Comparison of ENCODE assay signal across 27 mouse cellular contexts in the genomic region with DNA sequence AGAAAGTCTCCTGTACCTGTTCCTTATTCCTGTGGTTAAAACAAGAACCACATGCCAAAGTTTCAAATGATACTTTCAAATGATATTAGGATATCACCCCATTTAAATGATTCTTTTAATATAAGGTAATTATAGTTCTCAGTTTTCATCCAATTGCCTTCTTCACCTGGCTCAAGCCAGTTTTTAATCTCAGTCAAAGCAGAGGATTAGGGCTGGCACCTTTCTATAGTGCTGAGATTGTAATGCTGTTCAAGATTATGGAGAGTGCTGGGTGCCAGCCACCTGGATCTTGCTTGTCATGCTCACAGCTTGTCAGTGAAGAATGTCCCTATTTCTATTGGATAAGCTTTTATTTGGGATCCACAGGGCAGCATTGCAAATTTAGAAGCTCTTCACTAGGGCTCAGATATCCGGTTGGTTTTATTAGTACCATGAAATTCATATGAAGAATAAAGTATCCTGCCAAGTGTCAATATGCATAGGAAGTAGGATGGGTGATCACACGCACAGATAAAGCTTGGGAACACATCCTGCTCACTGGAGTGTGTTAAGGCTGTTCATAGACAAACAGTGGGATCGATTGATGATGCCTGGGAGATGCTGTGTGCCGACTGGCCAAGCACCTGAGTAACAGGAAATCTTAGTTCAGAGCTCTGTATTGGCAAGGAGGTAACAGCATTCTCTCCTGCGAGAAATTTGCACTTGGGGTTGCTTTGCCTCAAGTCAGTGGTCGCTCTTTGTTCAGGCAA. TPM values are rescaled to one million over a fixed set of nuclear protein-coding genes. Genes with fewer than 3 reads are reported as not detected.
A peak's percentile ranks its signal among the peaks of the same experiment; 100 is the strongest.
DNase-seq lines count a peak whose midpoint lies in the region; ATAC-seq and TF ChIP-seq lines count a peak whose summit lies in the region.
"Had no signal": no experiment of that assay in that cellular context is flagged by ENCODE, and none has a peak within 500 bp of the region (broad histone marks: within the 10 kb centered on the region; RNA-seq: fewer than 3 reads in every experiment).

No protein-coding gene starts in this region.

- no peak overlapping the region for H3K27ac ChIP-seq in liver, adult 2 months (replicated peaks; ENCODE audit: insufficient read depth, low read depth, low read length)
- no peak overlapping the region for H3K27ac ChIP-seq in liver, postnatal 0 days (ENCODE audit: low read depth)
- H3K27ac ChIP-seq in ES-E14 (ENCODE audit: insufficient read depth, low read depth, low read length, poor library complexity, severe bottlenecking), result no peak overlapping the region
- H3K27ac ChIP-seq: embryonic facial prominence, embryonic 13.5 days; embryonic facial prominence, embryonic 15.5 days; forebrain, embryonic 10.5 days; forebrain, embryonic 12.5 days had no signal

- WGBS in liver, adult 2 months, result 20% methylated on average over 6 of the region's 6 CpGs
- 46% methylated on average over 6 of the region's 6 CpGs for WGBS in liver, postnatal 0 days (ENCODE audit: insufficient replicate concordance)

- no peaks in the 10 kb centered on the region for H3K9me3 ChIP-seq in liver, postnatal 0 days (ENCODE audit: low read length)
- H3K9me3 ChIP-seq in ES-E14 (ENCODE audit: control insufficient read depth, insufficient read depth, low read depth, low read length), result no peaks in the 10 kb centered on the region
- H3K9me3 ChIP-seq: embryonic facial prominence, embryonic 13.5 days; embryonic facial prominence, embryonic 15.5 days; forebrain, embryonic 10.5 days; forebrain, embryonic 12.5 days; G1E had no signal

- no peak overlapping the region for H3K4me3 ChIP-seq in liver, adult 2 months (ENCODE audit: insufficient read depth, low read depth, low read length)
- H3K4me3 ChIP-seq in liver, postnatal 0 days (ENCODE audit: low read depth, low read length), result no peak overlapping the region
- H3K4me3 ChIP-seq in ES-E14 (ENCODE audit: insufficient read depth in 1 of 2, low read depth in 1 of 2, low read length in 2 of 2, poor library complexity in 1 of 2, severe bottlenecking in 1 of 2), result no peak overlapping the region
- H3K4me3 ChIP-seq: embryonic facial prominence, embryonic 13.5 days; embryonic facial prominence, embryonic 15.5 days; erythroblast, embryonic 14.5 days; forebrain, embryonic 10.5 days; forebrain, embryonic 12.5 days had no signal

- TF ChIP-seq CTCF in liver, adult 2 months (IDR thresholded peaks at IDR 0.05; ENCODE audit: low read depth, low read length), result no peak
- TF ChIP-seq CTCF in liver, postnatal 0 days (IDR thresholded peaks at IDR 0.05; ENCODE audit: low read depth), result no peak

- no peaks in the 10 kb centered on the region for H3K79me2 ChIP-seq in liver, adult 2 months (ENCODE audit: control insufficient read depth, insufficient read depth, low read length)

- no peak overlapping the region for H3K9ac ChIP-seq in liver, adult 2 months (ENCODE audit: low read depth, low read length)
- H3K9ac ChIP-seq in liver, postnatal 0 days (replicated peaks), result no peak overlapping the region
- no peak overlapping the region for H3K9ac ChIP-seq in ES-E14 (ENCODE audit: insufficient read depth, low read depth, low read length, poor library complexity, severe bottlenecking)
- H3K9ac ChIP-seq: embryonic facial prominence, embryonic 13.5 days; embryonic facial prominence, embryonic 15.5 days; forebrain, embryonic 12.5 days had no signal

- no peak for TF ChIP-seq EP300 in liver, postnatal 0 days (IDR thresholded peaks at IDR 0.05; ENCODE audit: low read depth)

- no peak for ATAC-seq in liver, postnatal 0 days
- ATAC-seq: activated CD4-positive, CD25-positive, alpha-beta regulatory T cell, adult 4 months; CD4-positive, CD25-positive, alpha-beta regulatory T cell, adult 4 months; forebrain, embryonic 14.5 days; forebrain, embryonic 16.5 days had no signal

- H3K36me3 ChIP-seq in liver, adult 2 months (ENCODE audit: control insufficient read depth, insufficient read depth, low read length), result peaks cover 13% of the 10 kb centered on the region
- H3K36me3 ChIP-seq in liver, postnatal 0 days (replicated peaks; ENCODE audit: insufficient read depth, low read length), result peaks cover 11% of the 10 kb centered on the region
- peaks cover 16% of the 10 kb centered on the region for H3K36me3 ChIP-seq in ES-E14 (ENCODE audit: control insufficient read depth, insufficient read depth, low read length, poor library complexity, severe bottlenecking)

- H3K4me1 ChIP-seq in liver, adult 2 months (ENCODE audit: control insufficient read depth, insufficient read depth, low read length), result peaks cover 4% of the 10 kb centered on the region; the same call in 1 of the 2 replicates
- no peaks in the 10 kb centered on the region for H3K4me1 ChIP-seq in liver, postnatal 0 days (ENCODE audit: insufficient read depth)
- no peaks in the 10 kb centered on the region; a peak in 1 of 4 replicates for H3K4me1 ChIP-seq in ES-E14 (ENCODE audit: control insufficient read depth in 2 of 2, insufficient read depth in 2 of 2, low read length in 2 of 2, poor library complexity in 1 of 2)
- H3K4me1 ChIP-seq: embryonic facial prominence, embryonic 13.5 days; embryonic facial prominence, embryonic 15.5 days had no signal

- DNase-seq in liver, adult 2 months (ENCODE audit: extremely low read depth, low read depth, low spot score), result peak; percentile 62
- no peak for DNase-seq in liver, postnatal 0 days
- no peak for DNase-seq in ES-E14 (ENCODE audit: low read depth, low spot score)
- peak; percentile 12 for DNase-seq in ZHBTc4 (ENCODE audit: low read depth, low spot score)
- no peak for DNase-seq in ovary, adult 18-20 months (ENCODE audit: low spot score)
- no peak for DNase-seq in cerebellum, adult 11 months
- no peak for DNase-seq in kidney, adult 8-10 months
- DNase-seq: adrenal gland, adult 8-10 months; adrenal gland, postnatal 14 days; adrenal gland, postnatal 36 days; cerebellum, adult 18-20 months; cerebellum, adult 8-10 months; cerebellum, adult 9-11 months; cerebellum, postnatal 14 days; cerebellum, postnatal 36 days; embryo, embryonic 11 days had no signal

- TF ChIP-seq POLR2A in liver, adult 2 months (IDR thresholded peaks at IDR 0.05; ENCODE audit: extremely low read depth, insufficient read depth, low read length), result no peak

- in situ Hi-C loops in ES-E14 (cut with MboI; ENCODE audit: low sequenced_read_pairs in 2 of 2, unreplicated experiment in 2 of 2), result no loop called here

- H3K27me3 ChIP-seq in liver, adult 2 months (ENCODE audit: control insufficient read depth, insufficient read depth, low read length), result no peaks in the 10 kb centered on the region
- H3K27me3 ChIP-seq in liver, postnatal 0 days (ENCODE audit: insufficient read depth, low read length), result no peaks in the 10 kb centered on the region
- H3K27me3 ChIP-seq: embryonic facial prominence, embryonic 13.5 days; embryonic facial prominence, embryonic 15.5 days; forebrain, embryonic 12.5 days had no signal

- no peak overlapping the region for H3K4me2 ChIP-seq in liver, postnatal 0 days (ENCODE audit: low read depth, low read length)
- H3K4me2 ChIP-seq: embryonic facial prominence, embryonic 13.5 days; embryonic facial prominence, embryonic 15.5 days; forebrain, embryonic 12.5 days had no signal

TF ChIP-seq in ES-E14, 5 proteins besides CTCF, POLR2A, EP300 and RAD21:
- TF ChIP-seq ZC3H11A (IDR thresholded peaks at IDR 0.05; ENCODE audit: borderline replicate concordance, low read depth, low read length) (no peak), ZNF384 (IDR thresholded peaks at IDR 0.05; ENCODE audit: low read depth, low read length) (no peak), MAFK (IDR thresholded peaks at IDR 0.05; ENCODE audit: insufficient read depth, low read depth, low read length) (no peak), CHD2 (IDR thresholded peaks at IDR 0.05; ENCODE audit: low read depth, low read length) (peak; percentile 7; the same call in 1 of the 2 replicates), HCFC1 (IDR thresholded peaks at IDR 0.05; ENCODE audit: borderline replicate concordance, insufficient read depth, low read length) (no peak)

RNA-seq across cellular contexts. Expression of a gene that starts 3.9 kb away (rescaled TPM):
- 748 and 759 TPM in 2 replicates for total RNA-seq in liver, adult 2 months (2014; rRNA removed)
- polyA plus RNA-seq in liver, adult 2 months (2012; rRNA removed), result 693 and 735 TPM in 2 replicates
- 703 and 719 TPM in 2 replicates for polyA plus RNA-seq in liver, postnatal 0 days (2015; fragmentation: Nextera tagmentation; extraction: Ambion mirVana)
- 557 and 605 TPM in 2 replicates for total RNA-seq in ES-E14 (2012; rRNA removed)

RNA-seq across cellular contexts. Expression of a gene that starts 55.8 kb away (rescaled TPM):
- 0.18 and 0.20 TPM in 2 replicates for total RNA-seq in liver, adult 2 months (2014; rRNA removed)
- 0.09 and 0.24 TPM in 2 replicates for polyA plus RNA-seq in liver, adult 2 months (2012; rRNA removed)
- 0.41 and 0.69 TPM in 2 replicates for polyA plus RNA-seq in liver, postnatal 0 days (2015; fragmentation: Nextera tagmentation; extraction: Ambion mirVana)
- 2.1 and 3.1 TPM in 2 replicates for total RNA-seq in ES-E14 (2012; rRNA removed)
- total RNA-seq: common myeloid progenitor, adult 5-6 weeks had no signal
- polyA plus RNA-seq: erythroblast, embryonic 14.5 days; G1E had no signal

Comparison
In these comparisons a context has a peak if more than half of its experiments do, and no peak if none do; other contexts are left out.
1. DNase-seq: peak in liver, adult 2 months (single experiment) and ZHBTc4 (single experiment); none in liver, postnatal 0 days (single experiment), ES-E14 (single experiment), ovary, adult 18-20 months (single experiment), cerebellum, adult 11 months (single experiment) and kidney, adult 8-10 months (0 of 2).